Mouse (Mus musculus): ENCODE results near the gene Kcnj11. TPM values are rescaled to one million over a fixed set of nuclear protein-coding genes. Genes with fewer than 3 reads are reported as not detected.

Gene Kcnj11
- polyA plus RNA-seq, 1 experiment from 2014 or later = not detected

- H3K4me1 ChIP-seq (replicated peaks; ENCODE audit: control insufficient read depth, insufficient read depth, low read length) = no peaks in the 10 kb centered on the region
- WGBS = 63% methylated on average over 6 of the region's 6 CpGs
- H3K4me2 ChIP-seq = no peak overlapping the region
- no peak overlapping the region for H3K4me3 ChIP-seq (ENCODE audit: low read depth, low read length)
- ATAC-seq (replicated peaks; ENCODE audit: low FRiP score) (no peak), DNase-seq (ENCODE audit: low spot score) (no peak)
- no peaks in the 10 kb centered on the region for H3K27me3 ChIP-seq (replicated peaks; ENCODE audit: control insufficient read depth, insufficient read depth, low read length)
- H3K9me3 ChIP-seq (ENCODE audit: control insufficient read depth, low read length) = no peaks in the 10 kb centered on the region
- H3K27ac ChIP-seq (ENCODE audit: low read depth, low read length) = no peak overlapping the region
- no peaks in the 10 kb centered on the region for H3K36me3 ChIP-seq (ENCODE audit: control insufficient read depth, insufficient read depth, low read length)
- no peak overlapping the region for H3K9ac ChIP-seq (ENCODE audit: low read depth, low read length)
Measured at GRCm38 (mm10) chr7:46111938-46112337, 11.4 kb upstream of the Kcnj11 start.

- Histone ChIP-seq H3K27me3 (replicated peaks; ENCODE audit: control insufficient read depth, insufficient read depth, low read length) (no peaks in the 10 kb centered on the region), H3K9ac (ENCODE audit: low read depth, low read length) (no peak overlapping the region), H3K4me3 (ENCODE audit: low read depth, low read length) (no peak overlapping the region), H3K4me2 (no peak overlapping the region), H3K4me1 (replicated peaks; ENCODE audit: control insufficient read depth, insufficient read depth, low read length) (no peaks in the 10 kb centered on the region), H3K27ac (ENCODE audit: low read depth, low read length) (no peak overlapping the region), H3K9me3 (ENCODE audit: control insufficient read depth, low read length) (no peaks in the 10 kb centered on the region), H3K36me3 (ENCODE audit: control insufficient read depth, insufficient read depth, low read length) (no peaks in the 10 kb centered on the region)
- WGBS = 78% methylated on average over 15 of the region's 15 CpGs
- DNase-seq (ENCODE audit: low spot score) = no peak
- no peak for ATAC-seq (replicated peaks; ENCODE audit: low FRiP score)
Measured at GRCm38 (mm10) chr7:46111212-46111817, 10.8 kb upstream of the Kcnj11 start.

GRCm38 (mm10) chr7:46110079-46110478 is 9.5 kb upstream of the Kcnj11 start:
- 67% methylated on average over 3 of the region's 3 CpGs for WGBS
- no peak overlapping the region for H3K27ac ChIP-seq (ENCODE audit: low read depth, low read length)
- H3K4me2 ChIP-seq = no peak overlapping the region
- H3K9me3 ChIP-seq (ENCODE audit: control insufficient read depth, low read length) = no peaks in the 10 kb centered on the region
- ATAC-seq (replicated peaks; ENCODE audit: low FRiP score) (no peak), DNase-seq (ENCODE audit: low spot score) (no peak)
- H3K4me3 ChIP-seq (ENCODE audit: low read depth, low read length) = no peak overlapping the region
- no peaks in the 10 kb centered on the region for H3K27me3 ChIP-seq (replicated peaks; ENCODE audit: control insufficient read depth, insufficient read depth, low read length)
- H3K4me1 ChIP-seq (replicated peaks; ENCODE audit: control insufficient read depth, insufficient read depth, low read length) = no peaks in the 10 kb centered on the region
- no peak overlapping the region for H3K9ac ChIP-seq (ENCODE audit: low read depth, low read length)
- no peaks in the 10 kb centered on the region for H3K36me3 ChIP-seq (ENCODE audit: control insufficient read depth, insufficient read depth, low read length)

DNA sequence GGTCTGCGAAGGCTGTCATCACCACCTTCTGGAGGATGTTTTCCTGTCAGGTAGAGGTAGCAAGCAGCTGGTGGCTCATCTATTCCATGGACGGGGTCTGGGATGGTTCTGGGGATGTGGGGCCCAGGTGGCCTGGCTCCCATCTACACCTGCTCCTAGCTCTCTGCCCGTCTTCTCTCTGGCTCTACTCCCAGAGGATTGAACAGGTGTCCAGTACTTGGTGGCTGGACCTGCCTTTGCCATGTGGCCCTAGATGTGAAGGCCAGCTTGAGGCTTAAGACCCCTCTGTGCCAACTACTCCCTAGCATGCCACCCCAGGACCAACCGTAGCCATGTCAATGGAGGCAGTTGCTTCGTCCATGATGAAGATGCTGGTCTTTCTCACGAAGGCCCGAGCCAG is 4.9 kb upstream of the Kcnj11 start:
- Histone ChIP-seq H3K9ac (ENCODE audit: low read depth, low read length) (no peak overlapping the region), H3K9me3 (ENCODE audit: control insufficient read depth, low read length) (no peaks in the 10 kb centered on the region), H3K4me1 (replicated peaks; ENCODE audit: control insufficient read depth, insufficient read depth, low read length) (peaks cover under 1% of the 10 kb centered on the region; the same call in 1 of the 2 replicates), H3K4me2 (no peak overlapping the region), H3K27ac (ENCODE audit: low read depth, low read length) (no peak overlapping the region), H3K27me3 (replicated peaks; ENCODE audit: control insufficient read depth, insufficient read depth, low read length) (peaks cover under 1% of the 10 kb centered on the region; the same call in 1 of the 2 replicates), H3K36me3 (ENCODE audit: control insufficient read depth, insufficient read depth, low read length) (no peaks in the 10 kb centered on the region), H3K4me3 (ENCODE audit: low read depth, low read length) (no peak overlapping the region)
- ATAC-seq (replicated peaks; ENCODE audit: low FRiP score) (no peak), DNase-seq (ENCODE audit: low spot score) (no peak)
- WGBS = 81% methylated on average over 7 of the region's 7 CpGs

- no peak overlapping the region for H3K9ac ChIP-seq (ENCODE audit: low read depth, low read length)
- peaks cover 4% of the 10 kb centered on the region; the same call in 1 of the 2 replicates for H3K4me1 ChIP-seq (replicated peaks; ENCODE audit: control insufficient read depth, insufficient read depth, low read length)
- no peak overlapping the region for H3K4me3 ChIP-seq (ENCODE audit: low read depth, low read length)
- no peaks in the 10 kb centered on the region for H3K9me3 ChIP-seq (ENCODE audit: control insufficient read depth, low read length)
- H3K4me2 ChIP-seq = no peak overlapping the region
- no peak for ATAC-seq (replicated peaks; ENCODE audit: low FRiP score)
- no peak for DNase-seq (ENCODE audit: low spot score)
- H3K36me3 ChIP-seq (ENCODE audit: control insufficient read depth, insufficient read depth, low read length) = no peaks in the 10 kb centered on the region
- H3K27me3 ChIP-seq (replicated peaks; ENCODE audit: control insufficient read depth, insufficient read depth, low read length) = peaks cover 11% of the 10 kb centered on the region
- 78% methylated on average over 27 of the region's 27 CpGs for WGBS
- H3K27ac ChIP-seq (ENCODE audit: low read depth, low read length) = no peak overlapping the region
Measured at GRCm38 (mm10) chr7:46104256-46104915, 3.8 kb upstream of the Kcnj11 start.

GRCm38 (mm10) chr7:46103771-46104170 is 3.2 kb upstream of the Kcnj11 start:
- H3K27ac ChIP-seq (ENCODE audit: low read depth, low read length) = no peak overlapping the region
- 87% methylated on average over 8 of the region's 8 CpGs for WGBS
- H3K4me1 ChIP-seq (replicated peaks; ENCODE audit: control insufficient read depth, insufficient read depth, low read length) = peaks cover 4% of the 10 kb centered on the region; the same call in 1 of the 2 replicates
- H3K4me3 ChIP-seq (ENCODE audit: low read depth, low read length) = no peak overlapping the region
- no peak overlapping the region for H3K9ac ChIP-seq (ENCODE audit: low read depth, low read length)
- H3K27me3 ChIP-seq (replicated peaks; ENCODE audit: control insufficient read depth, insufficient read depth, low read length) = peaks cover 17% of the 10 kb centered on the region
- H3K9me3 ChIP-seq (ENCODE audit: control insufficient read depth, low read length) = no peaks in the 10 kb centered on the region
- no peaks in the 10 kb centered on the region for H3K36me3 ChIP-seq (ENCODE audit: control insufficient read depth, insufficient read depth, low read length)
- ATAC-seq (replicated peaks; ENCODE audit: low FRiP score) = no peak
- DNase-seq (ENCODE audit: low spot score) = no peak
- H3K4me2 ChIP-seq = no peak overlapping the region

DNA sequence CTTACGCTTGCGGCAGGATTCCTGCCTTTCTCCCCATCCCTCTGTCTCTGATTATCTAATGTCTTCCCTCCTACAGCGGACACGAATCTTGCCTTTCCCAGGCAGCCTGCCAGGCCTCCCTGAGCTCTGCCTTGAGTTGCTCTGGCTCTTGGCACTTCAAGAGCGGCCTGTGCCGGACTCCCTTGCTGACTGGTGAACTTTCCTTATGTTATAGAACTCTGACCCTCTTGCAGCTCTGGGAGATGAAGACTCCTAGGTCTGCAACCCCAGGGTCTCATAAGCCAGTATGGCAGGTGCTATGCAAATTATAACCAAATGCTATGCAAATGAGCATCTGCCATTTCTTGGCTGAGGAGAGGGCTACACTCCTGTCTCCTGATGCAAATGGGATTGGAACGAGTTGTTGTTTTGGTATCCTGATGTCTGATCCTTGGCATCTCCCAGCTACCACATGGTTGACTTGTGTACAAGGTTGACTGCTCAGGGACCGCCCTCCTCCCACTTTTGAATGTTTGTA is 2.6 kb upstream of the Kcnj11 start:
- ATAC-seq (replicated peaks; ENCODE audit: low FRiP score) (no peak), DNase-seq (ENCODE audit: low spot score) (no peak)
- WGBS = 80% methylated on average over 8 of the region's 8 CpGs
- Histone ChIP-seq H3K27ac (ENCODE audit: low read depth, low read length) (no peak overlapping the region), H3K4me1 (replicated peaks; ENCODE audit: control insufficient read depth, insufficient read depth, low read length) (peaks cover 4% of the 10 kb centered on the region; the same call in 1 of the 2 replicates), H3K4me3 (ENCODE audit: low read depth, low read length) (no peak overlapping the region), H3K4me2 (no peak overlapping the region), H3K9me3 (ENCODE audit: control insufficient read depth, low read length) (no peaks in the 10 kb centered on the region), H3K36me3 (ENCODE audit: control insufficient read depth, insufficient read depth, low read length) (no peaks in the 10 kb centered on the region), H3K9ac (ENCODE audit: low read depth, low read length) (no peak overlapping the region), H3K27me3 (replicated peaks; ENCODE audit: control insufficient read depth, insufficient read depth, low read length) (peaks cover 21% of the 10 kb centered on the region)

- Histone ChIP-seq H3K27me3 (replicated peaks; ENCODE audit: control insufficient read depth, insufficient read depth, low read length) (peaks cover 27% of the 10 kb centered on the region), H3K9me3 (ENCODE audit: control insufficient read depth, low read length) (no peaks in the 10 kb centered on the region), H3K27ac (ENCODE audit: low read depth, low read length) (no peak overlapping the region), H3K36me3 (ENCODE audit: control insufficient read depth, insufficient read depth, low read length) (no peaks in the 10 kb centered on the region), H3K4me1 (replicated peaks; ENCODE audit: control insufficient read depth, insufficient read depth, low read length) (peaks cover 4% of the 10 kb centered on the region; the same call in 1 of the 2 replicates), H3K9ac (ENCODE audit: low read depth, low read length) (no peak overlapping the region), H3K4me2 (no peak overlapping the region), H3K4me3 (ENCODE audit: low read depth, low read length) (no peak overlapping the region)
- 63% methylated on average over 13 of the region's 13 CpGs for WGBS
- no peak for DNase-seq (ENCODE audit: low spot score)
- ATAC-seq (replicated peaks; ENCODE audit: low FRiP score) = no peak; the same call in 1 of the 2 replicates
Measured at GRCm38 (mm10) chr7:46099682-46100081, 882 bp downstream of the Kcnj11 start.

- Histone ChIP-seq H3K4me1 (replicated peaks; ENCODE audit: control insufficient read depth, insufficient read depth, low read length) (peaks cover 4% of the 10 kb centered on the region; the same call in 1 of the 2 replicates), H3K27me3 (replicated peaks; ENCODE audit: control insufficient read depth, insufficient read depth, low read length) (peaks cover 27% of the 10 kb centered on the region), H3K4me3 (ENCODE audit: low read depth, low read length) (no peak overlapping the region), H3K9me3 (ENCODE audit: control insufficient read depth, low read length) (no peaks in the 10 kb centered on the region), H3K9ac (ENCODE audit: low read depth, low read length) (no peak overlapping the region), H3K27ac (ENCODE audit: low read depth, low read length) (no peak overlapping the region), H3K4me2 (no peak overlapping the region), H3K36me3 (ENCODE audit: control insufficient read depth, insufficient read depth, low read length) (no peaks in the 10 kb centered on the region)
- no peak for DNase-seq (ENCODE audit: low spot score)
- no peak for ATAC-seq (replicated peaks; ENCODE audit: low FRiP score)
- 89% methylated on average over 19 of the region's 19 CpGs for WGBS
Measured at GRCm38 (mm10) chr7:46098919-46099286, 1.7 kb downstream of the Kcnj11 start.

Data from liver, embryonic 11.5 days (tissue).